Mouse (Mus musculus) hindbrain, embryonic 10.5 days (tissue): Measurements from ENCODE around the gene Nrxn2. TPM values are rescaled to one million over a fixed set of nuclear protein-coding genes. Genes with fewer than 3 reads are reported as not detected.
A peak's percentile ranks its signal among the peaks of the same experiment; 100 is the strongest.

Source experiments
- DNase-seq: peaks from one replicate; pipeline ENCODE4 v3.0.0-alpha.2; 2017; ENCODE audit warnings: low spot score
- H3K27ac ChIP-seq: fragments of 300-500 bp; sonication (generic); 2 replicates; pipeline ENCODE4 v1.5.1; 2016; ENCODE audit warnings: mild to moderate bottlenecking, moderate library complexity
- H3K27me3 ChIP-seq: fragments of 300-500 bp; sonication (generic); 2 replicates; pipeline ENCODE4 v1.6.1; 2016; ENCODE audit warnings: mild to moderate bottlenecking; ENCODE audit not compliant: poor library complexity, insufficient read depth, severe bottlenecking
- H3K36me3 ChIP-seq: fragments of 300-500 bp; sonication (generic); 2 replicates; pipeline ENCODE4 v1.6.1; 2016; ENCODE audit warnings: mild to moderate bottlenecking, moderate library complexity
- H3K4me1 ChIP-seq: fragments of 300-500 bp; sonication (generic); replicated peaks from 2 replicates; pipeline ENCODE4 v1.6.1; 2016; ENCODE audit warnings: mild to moderate bottlenecking
- H3K4me3 ChIP-seq: fragments of 300-500 bp; sonication (generic); 2 replicates; pipeline ENCODE4 v1.5.1; 2016; ENCODE audit warnings: mild to moderate bottlenecking, moderate library complexity
- H3K9me3 ChIP-seq: fragments of 300-500 bp; sonication (generic); 2 replicates; pipeline ENCODE4 v1.6.1; 2016; ENCODE audit warnings: mild to moderate bottlenecking, moderate library complexity
- WGBS: fragments of 180-500 bp; shearing (Covaris S2); methylation state at CpG from one replicate; pipeline ENCODE4 v1.1.7; 2016; 5-methylcytosine and 5-hydroxymethylcytosine counted together
- polyA plus RNA-seq: library from polyadenylated mRNA; unstranded; fragments of >200 nt; fragmentation: Nextera tagmentation; extraction: Ambion mirVana; gene quantifications from 2 replicates; pipeline ENCODE4 v1.2.1, GENCODE M21; 2016

The Nrxn2 gene
- polyA plus RNA-seq, 1 experiment from 2014 or later: 13.2 TPM

GRCm38 (mm10) chr19:6529265-6529985 lies 110.9 kb downstream of the Nrxn2 start:
- H3K27ac ChIP-seq: peak overlapping the region; percentile 75
- no peaks in the 10 kb centered on the region for H3K9me3 ChIP-seq
- H3K36me3 ChIP-seq: no peaks in the 10 kb centered on the region; the same call in 1 of the 2 replicates
- peaks cover 31% of the 10 kb centered on the region for H3K27me3 ChIP-seq
- WGBS: 56% methylated on average over 14 of the region's 14 CpGs
- peak overlapping the region; percentile 63 for H3K4me3 ChIP-seq
- DNase-seq: peak; percentile 65
- H3K4me1 ChIP-seq: peaks cover 68% of the 10 kb centered on the region

- Histone ChIP-seq H3K27ac (peak overlapping the region; percentile 75), H3K4me1 (peaks cover 71% of the 10 kb centered on the region), H3K36me3 (no peaks in the 10 kb centered on the region; the same call in 1 of the 2 replicates), H3K27me3 (peaks cover 31% of the 10 kb centered on the region), H3K4me3 (peak overlapping the region; percentile 63), H3K9me3 (no peaks in the 10 kb centered on the region)
- 24% methylated on average over 13 of the region's 13 CpGs for WGBS
- no peak for DNase-seq
These were observed 111.8 kb downstream of the Nrxn2 start for GRCm38 (mm10) chr19:6530359-6530758.

- DNase-seq: peak; percentile 61
- H3K27me3 ChIP-seq: peaks cover 31% of the 10 kb centered on the region
- peak overlapping the region; percentile 63 for H3K4me3 ChIP-seq
- H3K27ac ChIP-seq: peak overlapping the region; percentile 94
- H3K36me3 ChIP-seq: no peaks in the 10 kb centered on the region; the same call in 1 of the 2 replicates
- H3K4me1 ChIP-seq: peaks cover 73% of the 10 kb centered on the region
- under 1% methylated on average over 56 of the region's 56 CpGs for WGBS
- no peaks in the 10 kb centered on the region for H3K9me3 ChIP-seq
These were observed 112.6 kb downstream of the Nrxn2 start for GRCm38 (mm10) chr19:6531011-6531631.

- H3K27me3 ChIP-seq: peaks cover 31% of the 10 kb centered on the region
- no peaks in the 10 kb centered on the region for H3K36me3 ChIP-seq
- H3K4me3 ChIP-seq: peak overlapping the region; percentile 63
- peak overlapping the region; percentile 94 for H3K27ac ChIP-seq
- H3K4me1 ChIP-seq: peaks cover 73% of the 10 kb centered on the region
- DNase-seq: peak; percentile 56
- 1% methylated on average over 36 of the region's 36 CpGs for WGBS
- no peaks in the 10 kb centered on the region for H3K9me3 ChIP-seq
These were observed 113.4 kb downstream of the Nrxn2 start for GRCm38 (mm10) chr19:6531832-6532471.

GRCm38 (mm10) chr19:6532656-6533055 lies 114.1 kb downstream of the Nrxn2 start:
- Histone ChIP-seq H3K4me1 (peaks cover 71% of the 10 kb centered on the region), H3K36me3 (no peaks in the 10 kb centered on the region), H3K27me3 (peaks cover 31% of the 10 kb centered on the region), H3K4me3 (peak overlapping the region; percentile 63), H3K27ac (peak overlapping the region; percentile 94), H3K9me3 (no peaks in the 10 kb centered on the region)
- peak; percentile 61 for DNase-seq
- 6% methylated on average over 13 of the region's 13 CpGs for WGBS

GRCm38 (mm10) chr19:6533290-6534117 lies 115.0 kb downstream of the Nrxn2 start:
- H3K27ac ChIP-seq: peak overlapping the region; percentile 94
- H3K27me3 ChIP-seq: peaks cover 31% of the 10 kb centered on the region
- H3K9me3 ChIP-seq: no peaks in the 10 kb centered on the region
- 63% methylated on average over 11 of the region's 11 CpGs for WGBS
- H3K4me1 ChIP-seq: peaks cover 62% of the 10 kb centered on the region
- no peak overlapping the region for H3K4me3 ChIP-seq
- DNase-seq: no peak
- H3K36me3 ChIP-seq: no peaks in the 10 kb centered on the region

GRCm38 (mm10) chr19:6534118-6534415 lies 115.5 kb downstream of the Nrxn2 start:
- peaks cover 56% of the 10 kb centered on the region for H3K4me1 ChIP-seq
- no peaks in the 10 kb centered on the region for H3K36me3 ChIP-seq
- no peak overlapping the region for H3K4me3 ChIP-seq
- H3K27me3 ChIP-seq: peaks cover 31% of the 10 kb centered on the region
- no peak for DNase-seq
- WGBS: 38% methylated on average over 5 of the region's 5 CpGs
- peak overlapping the region; percentile 94 for H3K27ac ChIP-seq
- no peaks in the 10 kb centered on the region for H3K9me3 ChIP-seq

GRCm38 (mm10) chr19:6536201-6536600 lies 117.7 kb downstream of the Nrxn2 start:
- no peak overlapping the region for H3K27ac ChIP-seq
- peaks cover 30% of the 10 kb centered on the region for H3K27me3 ChIP-seq
- H3K4me1 ChIP-seq: peaks cover 36% of the 10 kb centered on the region
- H3K4me3 ChIP-seq: no peak overlapping the region
- no peak for DNase-seq
- no peaks in the 10 kb centered on the region for H3K36me3 ChIP-seq
- WGBS: 82% methylated on average over 3 of the region's 3 CpGs
- H3K9me3 ChIP-seq: no peaks in the 10 kb centered on the region

- WGBS: 77% methylated on average over 6 of the region's 6 CpGs
- Histone ChIP-seq H3K27ac (0 out of 2 replicates have a peak overlapping the region, but pooled peaks have one; percentile 14), H3K36me3 (no peaks in the 10 kb centered on the region), H3K9me3 (no peaks in the 10 kb centered on the region), H3K4me1 (peaks cover 31% of the 10 kb centered on the region), H3K27me3 (peaks cover 25% of the 10 kb centered on the region), H3K4me3 (no peak overlapping the region)
- DNase-seq: no peak
These were observed 118.2 kb downstream of the Nrxn2 start for GRCm38 (mm10) chr19:6536696-6537095.

GRCm38 (mm10) chr19:6537526-6537925 lies 119.0 kb downstream of the Nrxn2 start:
- Histone ChIP-seq H3K36me3 (no peaks in the 10 kb centered on the region), H3K27ac (0 out of 2 replicates have a peak overlapping the region, but pooled peaks have one; percentile 14), H3K27me3 (peaks cover 19% of the 10 kb centered on the region), H3K4me1 (peaks cover 23% of the 10 kb centered on the region), H3K9me3 (no peaks in the 10 kb centered on the region), H3K4me3 (no peak overlapping the region)
- 73% methylated on average over 8 of the region's 8 CpGs for WGBS
- no peak for DNase-seq

- 87% methylated on average over 6 of the region's 6 CpGs for WGBS
- no peak for DNase-seq
- H3K4me3 ChIP-seq: no peak overlapping the region
- H3K4me1 ChIP-seq: peaks cover 17% of the 10 kb centered on the region
- peaks cover 8% of the 10 kb centered on the region for H3K27me3 ChIP-seq
- H3K27ac ChIP-seq: no peak overlapping the region
- no peaks in the 10 kb centered on the region for H3K9me3 ChIP-seq
- no peaks in the 10 kb centered on the region for H3K36me3 ChIP-seq
These were observed 120.0 kb downstream of the Nrxn2 start for GRCm38 (mm10) chr19:6538546-6538945.

- H3K27ac ChIP-seq: no peak overlapping the region
- H3K9me3 ChIP-seq: 0 out of 2 replicates have a peak, but pooled peaks cover under 1% of the 10 kb centered on the region
- H3K4me1 ChIP-seq: peaks cover 14% of the 10 kb centered on the region
- 82% methylated on average over 4 of the region's 4 CpGs for WGBS
- no peaks in the 10 kb centered on the region for H3K36me3 ChIP-seq
- DNase-seq: no peak
- H3K27me3 ChIP-seq: no peaks in the 10 kb centered on the region
- no peak overlapping the region for H3K4me3 ChIP-seq
These were observed 121.1 kb downstream of the Nrxn2 start for GRCm38 (mm10) chr19:6539592-6539991.
